Mouse (Mus musculus) olfactory bulb, adult 2 months (tissue): ENCODE data around the gene Ifit3b.

ENCODE experiments used
- CTCF ChIP-seq: fragments of 200-500 bp; IDR thresholded peaks from 2 replicates; pipeline ENCODE4 v1.5.1; 2012; ENCODE audit warnings: low read depth, mild to moderate bottlenecking, low read length, moderate library complexity; ENCODE audit not compliant: insufficient read depth
- POLR2A ChIP-seq: fragments of 200-500 bp; IDR thresholded peaks from 2 replicates; pipeline ENCODE4 v1.6.1; 2012; ENCODE audit warnings: mild to moderate bottlenecking, low read depth, low read length, moderate library complexity; ENCODE audit not compliant: insufficient read depth

GRCm38 (mm10) chr19:34662740-34663139, 55.0 kb downstream of the Ifit3b start:
- TF ChIP-seq CTCF (no peak), POLR2A (no peak)
